Mouse (Mus musculus) E14TG2a.4 (cell line): Measurements from ENCODE around the gene Chaf1a.

ENCODE experiments used
- H3K27me3 ChIP-seq: 2 replicates; pipeline ENCODE4 v1.6.1; 2014; ENCODE audit warnings: low read length, control low read depth; ENCODE audit not compliant: insufficient read depth
- H3K36me3 ChIP-seq: 2 replicates; pipeline ENCODE4 v1.6.1; 2014; ENCODE audit warnings: low read length, control low read depth; ENCODE audit not compliant: insufficient read depth
- H3K4me1 ChIP-seq: replicated peaks from 2 replicates; pipeline ENCODE4 v1.6.1; 2014; ENCODE audit warnings: low read depth, low read length, control low read depth
- H3K4me3 ChIP-seq: replicated peaks from 2 replicates; pipeline ENCODE4 v1.5.1; 2014; ENCODE audit warnings: mild to moderate bottlenecking, low read length
- H3K9me3 ChIP-seq: 2 replicates; pipeline ENCODE4 v1.6.1; 2014; ENCODE audit warnings: low read length, control low read depth
- CTCF ChIP-seq: conservative IDR thresholded peaks from 2 replicates; pipeline ENCODE4 v1.5.1; 2014; ENCODE audit warnings: low read length
- NANOG ChIP-seq: IDR thresholded peaks from 2 replicates; pipeline ENCODE4 v1.6.1; 2014; ENCODE audit warnings: borderline replicate concordance, low read length, mixed read lengths
- POU5F1 ChIP-seq: IDR thresholded peaks from 2 replicates; pipeline ENCODE4 v1.6.1; 2014; ENCODE audit warnings: low read length, borderline replicate concordance

Gene Chaf1a

GRCm38 (mm10) chr17:56016793-56017785 lies 23.1 kb upstream of the Chaf1a start:
- H3K9me3 ChIP-seq, result no peaks in the 10 kb centered on the region

GRCm38 (mm10) chr17:56017848-56018247 lies 22.4 kb upstream of the Chaf1a start:
- Histone ChIP-seq H3K4me3 (no peak overlapping the region), H3K36me3 (peaks cover 98% of the 10 kb centered on the region), H3K27me3 (no peaks in the 10 kb centered on the region), H3K9me3 (no peaks in the 10 kb centered on the region), H3K4me1 (peaks cover 60% of the 10 kb centered on the region)
- no peak for TF ChIP-seq NANOG
- no peak for TF ChIP-seq POU5F1
- TF ChIP-seq CTCF, result no peak

More at GRCm38 (mm10) chr17:56016793-56017785, 23.1 kb upstream of the Chaf1a start:
- H3K27me3 ChIP-seq, result no peaks in the 10 kb centered on the region
- peaks cover 97% of the 10 kb centered on the region for H3K36me3 ChIP-seq
- H3K4me3 ChIP-seq, result no peak overlapping the region
- peaks cover 53% of the 10 kb centered on the region for H3K4me1 ChIP-seq
- no peak for TF ChIP-seq NANOG
- TF ChIP-seq POU5F1, result no peak
- TF ChIP-seq CTCF, result no peak

- Histone ChIP-seq H3K27me3 (no peaks in the 10 kb centered on the region), H3K4me1 (peaks cover 67% of the 10 kb centered on the region), H3K9me3 (no peaks in the 10 kb centered on the region), H3K36me3 (peaks cover 98% of the 10 kb centered on the region), H3K4me3 (peak overlapping the region; percentile 14)
- no peak for TF ChIP-seq POU5F1
- TF ChIP-seq NANOG, result no peak
- TF ChIP-seq CTCF, result no peak; the same call in 1 of the 2 replicates
Measured at GRCm38 (mm10) chr17:56018347-56019131, 21.7 kb upstream of the Chaf1a start.

GRCm38 (mm10) chr17:56020400-56021084 lies 19.7 kb upstream of the Chaf1a start:
- H3K4me3 ChIP-seq, result no peak overlapping the region
- H3K27me3 ChIP-seq, result no peaks in the 10 kb centered on the region
- H3K9me3 ChIP-seq, result no peaks in the 10 kb centered on the region
- TF ChIP-seq POU5F1 (no peak), NANOG (no peak), CTCF (no peak)
- peaks cover 76% of the 10 kb centered on the region for H3K4me1 ChIP-seq
- peaks cover 100% of the 10 kb centered on the region for H3K36me3 ChIP-seq

GRCm38 (mm10) chr17:56021161-56021910 lies 18.9 kb upstream of the Chaf1a start:
- Histone ChIP-seq H3K27me3 (no peaks in the 10 kb centered on the region), H3K4me1 (peaks cover 73% of the 10 kb centered on the region), H3K9me3 (no peaks in the 10 kb centered on the region), H3K4me3 (no peak overlapping the region), H3K36me3 (peaks cover 100% of the 10 kb centered on the region)
- TF ChIP-seq CTCF (no peak), NANOG (no peak), POU5F1 (no peak)

- H3K4me3 ChIP-seq, result no peak overlapping the region
- no peaks in the 10 kb centered on the region for H3K27me3 ChIP-seq
- H3K36me3 ChIP-seq, result peaks cover 100% of the 10 kb centered on the region
- no peaks in the 10 kb centered on the region for H3K9me3 ChIP-seq
- peaks cover 73% of the 10 kb centered on the region for H3K4me1 ChIP-seq
- no peak for TF ChIP-seq CTCF
- TF ChIP-seq POU5F1, result no peak
- no peak for TF ChIP-seq NANOG
Measured at GRCm38 (mm10) chr17:56022131-56022988, 17.9 kb upstream of the Chaf1a start.

GRCm38 (mm10) chr17:56022989-56023290 lies 17.3 kb upstream of the Chaf1a start:
- TF ChIP-seq POU5F1 (no peak), CTCF (no peak), NANOG (no peak)
- Histone ChIP-seq H3K27me3 (no peaks in the 10 kb centered on the region), H3K4me1 (peaks cover 73% of the 10 kb centered on the region), H3K36me3 (peaks cover 100% of the 10 kb centered on the region), H3K4me3 (no peak overlapping the region), H3K9me3 (no peaks in the 10 kb centered on the region)
